ENCODE assay signal across 8 mouse cellular contexts in genomic region chr1:192189056-192189455, GRCm38 (mm10). TPM values are rescaled to one million over a fixed set of nuclear protein-coding genes. Genes with fewer than 3 reads are reported as not detected.
DNase-seq lines count a peak whose midpoint lies in the region; ATAC-seq lines count a peak whose summit lies in the region.

No protein-coding gene starts in this region.

- no peak for ATAC-seq in erythroid progenitor cell, adult 5-6 weeks (replicated peaks; ENCODE audit: low FRiP score, poor library complexity, severe bottlenecking)

- peak; percentile 17 to 80 for DNase-seq in adrenal gland, adult (ENCODE audit: inconsistent age in 2 of 2, low spot score in 1 of 2)
- DNase-seq in adrenal gland, postnatal 4 days (ENCODE audit: low spot score in 2 of 2): no peak
- DNase-seq in left cerebral cortex, adult 18-20 months (ENCODE audit: low spot score in 2 of 2): peak; percentile 34 to 37
- no peak for DNase-seq in left cerebral cortex, postnatal 36 days (ENCODE audit: low spot score in 2 of 2)
- peak; percentile 80 to 86 for DNase-seq in cerebellum, postnatal 10 days
- DNase-seq in kidney, postnatal 36 days: peak; percentile 30 to 65
- peak; percentile 61 for DNase-seq in retina, postnatal 7 days (ENCODE audit: low read depth, low spot score)

- intact Hi-C loops in left cerebral cortex, postnatal 36 days (cut with DNase I): loop anchor here (2.0 kb wide), 1 partner anchor 524 kb away; no protein-coding TSS in a partner anchor

RNA-seq across cellular contexts. Expression of gene Kcnh1, which starts 1.5 kb away (rescaled TPM):
- 1 to 10 TPM in 1 of 2 experiments, under 1 TPM in 1; 0.48 to 1.3 TPM for total RNA-seq in adrenal gland, postnatal 4 days (2021)
- 10 to 100 TPM; 63.8 to 73.9 TPM for total RNA-seq in left cerebral cortex, adult 18-20 months (2021)
- 10 to 100 TPM; 75.4 to 77.0 TPM for total RNA-seq in left cerebral cortex, postnatal 36 days (2021)
- not detected in 2 replicates for total RNA-seq in erythroid progenitor cell, adult 5-6 weeks (2015; ENCODE audit: low replicate concordance)
- total RNA-seq in erythroid progenitor cell, adult 5-6 weeks (2017; ENCODE audit: low replicate concordance): not detected in 2 replicates

RNA-seq across cellular contexts. Expression of gene Rcor3, which starts 51.2 kb away (rescaled TPM):
- total RNA-seq in adrenal gland, postnatal 4 days (2021): 10 to 100 TPM; 50.1 to 50.4 TPM
- total RNA-seq in left cerebral cortex, adult 18-20 months (2021): 10 to 100 TPM; 27.3 to 28.7 TPM
- total RNA-seq in left cerebral cortex, postnatal 36 days (2021): 10 to 100 TPM; 30.5 to 30.6 TPM
- 37.5 and 56.2 TPM in 2 replicates for total RNA-seq in erythroid progenitor cell, adult 5-6 weeks (2015; ENCODE audit: low replicate concordance)
- total RNA-seq in erythroid progenitor cell, adult 5-6 weeks (2017; ENCODE audit: low replicate concordance): 29.3 and 63.0 TPM in 2 replicates

Comparison
In these comparisons a context has a peak if more than half of its experiments do, and no peak if none do; other contexts are left out.
1. DNase-seq: peak in adrenal gland, adult (2 of 2), left cerebral cortex, adult 18-20 months (2 of 2), cerebellum, postnatal 10 days (2 of 2), kidney, postnatal 36 days (2 of 2) and retina, postnatal 7 days (single experiment); none in adrenal gland, postnatal 4 days (0 of 2) and left cerebral cortex, postnatal 36 days (0 of 2).
2. RNA of gene Kcnh1, which starts 1.5 kb away (total RNA-seq): 75.4 to 77.0 TPM in left cerebral cortex, postnatal 36 days and 63.8 to 73.9 TPM in left cerebral cortex, adult 18-20 months; 0.48 to 1.3 TPM in adrenal gland, postnatal 4 days and not detected in erythroid progenitor cell, adult 5-6 weeks; every median in the first group is over 10 times any median in the second.